Mouse (Mus musculus) myocyte (in vitro differentiated cells): ENCODE results near the gene Vmn2r54.
"Not testable (repeated sequence)": the region's sequence is repeated elsewhere in the genome, so short reads cannot be mapped to it uniquely, and the experiment has no call there.

ENCODE experiments used
- POLR2A ChIP-seq: IDR thresholded peaks from one replicate; pipeline ENCODE4 v1.6.1; 2011; ENCODE audit warnings: low read depth, mild to moderate bottlenecking, control low read depth, moderate library complexity; ENCODE audit not compliant: insufficient read length
- POLR2AphosphoS2 ChIP-seq: IDR thresholded peaks from one replicate; pipeline ENCODE4 v1.6.1; 2011; ENCODE audit warnings: low read depth, control low read depth; ENCODE audit not compliant: insufficient read length
- SRF ChIP-seq: IDR thresholded peaks from one replicate; pipeline ENCODE4 v1.6.1; 2011; ENCODE audit warnings: low read depth; ENCODE audit not compliant: control insufficient read depth, insufficient read length
- TCF3 ChIP-seq: IDR thresholded peaks from one replicate; pipeline ENCODE4 v1.6.1; 2011; ENCODE audit warnings: low read depth, control low read depth; ENCODE audit not compliant: insufficient read length
- USF1 ChIP-seq: IDR thresholded peaks from one replicate; pipeline ENCODE4 v1.6.1; 2011; ENCODE audit warnings: low read depth, mild to moderate bottlenecking, control low read depth, moderate library complexity

- TF ChIP-seq POLR2A, SRF, USF1, TCF3, POLR2AphosphoS2: not testable (repeated sequence)
Measured at GRCm38 (mm10) chr7:12640219-12640618, at the start of gene Vmn2r54.
